8 mouse cellular contexts compared by ENCODE assay signal in genomic region chr16:17561751-17562208, GRCm38 (mm10). TPM values are rescaled to one million over a fixed set of nuclear protein-coding genes. Genes with fewer than 3 reads are reported as not detected.
DNase-seq lines count a peak whose midpoint lies in the region; ATAC-seq and TF ChIP-seq lines count a peak whose summit lies in the region.

P2rx6 (plus strand) TSS chr16:17561885.

- peak within 1 kb of the TSS; percentile 22 for H3K4me3 ChIP-seq in hindbrain, embryonic 11.5 days (ENCODE audit: low read depth, low read length)
- peak within 1 kb of the TSS; percentile 35 for H3K4me3 ChIP-seq in liver, embryonic 12.5 days
- peak within 1 kb of the TSS; percentile 19 for H3K4me3 ChIP-seq in midbrain, postnatal 0 days (ENCODE audit: low read depth, low read length)

- no peaks in the 10 kb centered on the region for H3K36me3 ChIP-seq in hindbrain, embryonic 11.5 days (ENCODE audit: control insufficient read depth, insufficient read depth, low read length)
- H3K36me3 ChIP-seq in liver, embryonic 12.5 days: no peaks in the 10 kb centered on the region
- H3K36me3 ChIP-seq in midbrain, postnatal 0 days (ENCODE audit: insufficient read depth, low read length): no peaks in the 10 kb centered on the region

- peak within 1 kb of the TSS; percentile 53 for H3K4me2 ChIP-seq in hindbrain, embryonic 11.5 days (replicated peaks; ENCODE audit: low read depth, low read length)
- H3K4me2 ChIP-seq in liver, embryonic 12.5 days: peak within 1 kb of the TSS; percentile 60
- H3K4me2 ChIP-seq in midbrain, postnatal 0 days (ENCODE audit: low read depth, low read length, poor library complexity, severe bottlenecking): peak within 1 kb of the TSS; percentile 42

- peak; percentile 69 for DNase-seq in 416B (ENCODE audit: low read depth)
- peak; percentile 31 for DNase-seq in adrenal gland, adult 8-10 months
- DNase-seq in forelimb bud, embryonic 11.5 days (ENCODE audit: low read depth, low spot score): peak; percentile 42
- peak; percentile 68 for DNase-seq in hindbrain, embryonic 11.5 days (ENCODE audit: low spot score)
- peak; percentile 71 for DNase-seq in midbrain, postnatal 0 days (ENCODE audit: low spot score)
- no peak for DNase-seq in cerebellum, adult 9-11 months
- DNase-seq in frontal cortex, postnatal 25 days (ENCODE audit: low spot score in 2 of 2): no peak

- peak within 1 kb of the TSS; percentile 31 for H3K27ac ChIP-seq in hindbrain, embryonic 11.5 days (ENCODE audit: low read depth, low read length)
- no peak within 1 kb of the TSS for H3K27ac ChIP-seq in liver, embryonic 12.5 days
- 0 out of 2 replicates have a peak within 1 kb of the TSS, but pooled peaks have one; percentile 12 for H3K27ac ChIP-seq in midbrain, postnatal 0 days (ENCODE audit: low read depth, low read length)

- ATAC-seq in hindbrain, embryonic 11.5 days (ENCODE audit: low FRiP score): peak; percentile 56; the same call in 1 of the 2 replicates
- peak; percentile 5; the same call in 1 of the 2 replicates for ATAC-seq in liver, embryonic 12.5 days
- peak; percentile 61 for ATAC-seq in midbrain, postnatal 0 days (ENCODE audit: low FRiP score)

- peak within 1 kb of the TSS; percentile 31; the same call in 1 of the 2 replicates for H3K9ac ChIP-seq in hindbrain, embryonic 11.5 days (ENCODE audit: low read depth, low read length)
- H3K9ac ChIP-seq in liver, embryonic 12.5 days: peak within 1 kb of the TSS; percentile 7; the same call in 1 of the 2 replicates
- H3K9ac ChIP-seq in midbrain, postnatal 0 days (replicated peaks; ENCODE audit: low read length, poor library complexity, severe bottlenecking): 0 out of 2 replicates have a peak within 1 kb of the TSS, but pooled peaks have one; percentile 8

- no peak for TF ChIP-seq CTCF in midbrain, postnatal 0 days (IDR thresholded peaks at IDR 0.05)

- H3K9me3 ChIP-seq in hindbrain, embryonic 11.5 days (ENCODE audit: control insufficient read depth, low read length): no peaks in the 10 kb centered on the region
- H3K9me3 ChIP-seq in liver, embryonic 12.5 days (replicated peaks): no peaks in the 10 kb centered on the region
- H3K9me3 ChIP-seq in midbrain, postnatal 0 days (ENCODE audit: low read length): no peaks in the 10 kb centered on the region

- H3K4me1 ChIP-seq in hindbrain, embryonic 11.5 days (replicated peaks; ENCODE audit: control insufficient read depth, insufficient read depth, low read length): peaks cover 19% of the 10 kb centered on the region
- H3K4me1 ChIP-seq in liver, embryonic 12.5 days: peaks cover 38% of the 10 kb centered on the region
- H3K4me1 ChIP-seq in midbrain, postnatal 0 days (ENCODE audit: insufficient read depth, low read length): peaks cover 12% of the 10 kb centered on the region; the same call in 1 of the 2 replicates

- H3K27me3 ChIP-seq in hindbrain, embryonic 11.5 days (ENCODE audit: control insufficient read depth, insufficient read depth, low read length): no peaks in the 10 kb centered on the region; the same call in 1 of the 2 replicates
- peaks cover 77% of the 10 kb centered on the region for H3K27me3 ChIP-seq in liver, embryonic 12.5 days (replicated peaks)
- peaks cover 5% of the 10 kb centered on the region; the same call in 1 of the 2 replicates for H3K27me3 ChIP-seq in midbrain, postnatal 0 days (ENCODE audit: insufficient read depth, low read length)

- 2% methylated on average over 10 of the region's 10 CpGs for WGBS in hindbrain, embryonic 11.5 days
- WGBS in liver, embryonic 12.5 days (ENCODE audit: insufficient replicate concordance): 4% methylated on average over 10 of the region's 10 CpGs
- 4% methylated on average over 10 of the region's 10 CpGs for WGBS in midbrain, postnatal 0 days

RNA-seq across cellular contexts. Expression of gene P2rx6, which starts in this region (rescaled TPM):
- 1 to 10 TPM in 2 of 4 experiments, under 1 TPM in 2; 0.55 to 2.9 (median 1.6) TPM for total RNA-seq in adrenal gland, adult 8-10 months (2022)
- polyA plus RNA-seq in hindbrain, embryonic 11.5 days (2014; fragmentation: Nextera tagmentation; extraction: Ambion mirVana): 0.49 and 0.63 TPM in 2 replicates
- polyA plus RNA-seq in liver, embryonic 12.5 days (2016; fragmentation: Nextera tagmentation; extraction: Ambion mirVana): 0.08 TPM in 2 replicates
- 1.1 and 2.6 TPM in 2 replicates for total RNA-seq in midbrain, postnatal 0 days (2014; rRNA removed)
- 2.9 TPM in 2 replicates for polyA plus RNA-seq in midbrain, postnatal 0 days (2015; fragmentation: Nextera tagmentation; extraction: Ambion mirVana)

Comparison
In these comparisons a context has a peak if more than half of its experiments do, and no peak if none do; other contexts are left out.
1. Peak in DNase-seq, ATAC-seq, H3K4me3 ChIP-seq, H3K27ac ChIP-seq, H3K9ac ChIP-seq and H3K4me2 ChIP-seq in hindbrain, embryonic 11.5 days; RNA of the gene not detected or under 1 TPM.
2. Peak in ATAC-seq, H3K4me3 ChIP-seq, H3K9ac ChIP-seq and H3K4me2 ChIP-seq in liver, embryonic 12.5 days; RNA of the gene not detected or under 1 TPM.
3. DNase-seq: peak in 416B (single experiment), adrenal gland, adult 8-10 months (single experiment), forelimb bud, embryonic 11.5 days (single experiment) and midbrain, postnatal 0 days (single experiment); none in cerebellum, adult 9-11 months (single experiment) and frontal cortex, postnatal 25 days (0 of 2).
4. ATAC-seq: peak in every context shown above with its lines; median percentile 61 in midbrain, postnatal 0 days; 56 in hindbrain, embryonic 11.5 days; 5 in liver, embryonic 12.5 days.
5. Peak in every context shown above with its lines, with median percentiles within 50 percentile points of each other: H3K4me2 ChIP-seq, H3K4me3 ChIP-seq and H3K9ac ChIP-seq.